ENCODE assay signal across 15 mouse cellular contexts in the genomic region with DNA sequence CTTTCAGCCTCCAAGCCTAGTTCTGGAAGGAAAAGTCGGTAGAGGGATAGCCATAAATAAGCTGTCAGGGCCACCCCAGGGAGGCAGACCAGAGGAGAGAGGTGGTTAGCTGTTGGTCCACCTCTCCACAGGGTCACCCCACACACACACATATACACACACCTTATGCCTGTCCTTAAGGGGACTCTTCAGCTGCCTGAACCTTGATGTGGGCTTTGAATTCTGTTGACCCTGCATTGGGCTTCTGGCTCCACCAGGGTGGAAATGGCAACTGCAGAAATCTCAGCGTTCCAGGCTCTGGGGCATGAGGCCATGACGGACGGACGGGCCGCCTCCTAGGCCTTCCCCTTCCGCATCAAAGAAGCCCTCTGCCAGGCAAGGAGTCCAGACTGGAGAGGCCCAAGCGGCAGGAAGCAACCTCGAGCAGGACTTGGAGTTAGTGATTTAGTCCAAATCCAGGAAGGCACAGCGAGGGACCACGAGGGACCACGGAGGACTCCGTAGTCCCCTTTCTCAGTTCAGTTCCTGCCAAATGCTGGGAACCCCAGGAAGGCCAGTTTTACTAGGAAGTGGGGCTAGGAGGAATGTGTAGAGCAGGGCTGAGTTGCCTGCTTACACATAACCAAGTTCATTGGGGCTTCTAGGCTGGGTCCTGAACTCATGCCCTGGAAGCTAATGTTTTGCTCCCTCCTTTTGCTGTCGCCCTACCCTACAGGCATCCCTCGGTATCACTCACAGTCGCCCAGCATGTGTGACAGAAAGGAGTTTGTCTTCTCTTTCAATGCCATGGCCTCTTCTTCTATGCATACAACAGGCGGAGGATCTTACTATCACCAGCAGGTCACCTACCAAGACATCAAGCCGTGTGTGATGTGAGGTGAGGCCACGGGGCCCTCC. TPM values are rescaled to one million over a fixed set of nuclear protein-coding genes. Genes with fewer than 3 reads are reported as not detected.
A peak's percentile ranks its signal among the peaks of the same experiment; 100 is the strongest.
DNase-seq lines count a peak whose midpoint lies in the region; ATAC-seq and TF ChIP-seq lines count a peak whose summit lies in the region.
"Had no signal": no experiment of that assay in that cellular context is flagged by ENCODE, and none has a peak within 500 bp of the region (broad histone marks: within the 10 kb centered on the region; RNA-seq: fewer than 3 reads in every experiment).

No protein-coding gene starts in this region.

- WGBS in heart, embryonic 10.5 days = 17% methylated on average over 19 of the region's 19 CpGs
- 9% methylated on average over 19 of the region's 19 CpGs for WGBS in lung, embryonic 15.5 days
- WGBS in liver, embryonic 14.5 days (ENCODE audit: insufficient replicate concordance) = 20% methylated on average over 19 of the region's 19 CpGs
- 19% methylated on average over 19 of the region's 19 CpGs for WGBS in stomach, embryonic 14.5 days

- ATAC-seq in lung, embryonic 15.5 days (ENCODE audit: borderline replicate concordance, extremely low read depth, low FRiP score, low TSS enrichment) = no peak
- no peak for ATAC-seq in liver, embryonic 14.5 days (ENCODE audit: insufficient read depth)
- no peak for ATAC-seq in stomach, embryonic 14.5 days (ENCODE audit: insufficient number of reproducible peaks, insufficient read depth, low FRiP score, low read depth)
- ATAC-seq: activated CD4-positive, CD25-positive, alpha-beta regulatory T cell, adult 4 months had no signal

- peaks cover 98% of the 10 kb centered on the region for H3K27me3 ChIP-seq in heart, embryonic 10.5 days (ENCODE audit: insufficient read depth, poor library complexity, severe bottlenecking)
- H3K27me3 ChIP-seq in lung, embryonic 15.5 days = peaks cover 94% of the 10 kb centered on the region
- H3K27me3 ChIP-seq in liver, embryonic 14.5 days (ENCODE audit: control insufficient read depth, insufficient read depth, low read length) = peaks cover 99% of the 10 kb centered on the region
- H3K27me3 ChIP-seq in stomach, embryonic 14.5 days (ENCODE audit: control insufficient read depth, insufficient read depth, low read length) = peaks cover 19% of the 10 kb centered on the region

- H3K9ac ChIP-seq in lung, embryonic 15.5 days = peak overlapping the region; percentile 82
- H3K9ac ChIP-seq in liver, embryonic 14.5 days (replicated peaks) = no peak overlapping the region
- peak overlapping the region; percentile 92 for H3K9ac ChIP-seq in stomach, embryonic 14.5 days (replicated peaks; ENCODE audit: low read depth, low read length)
- H3K9ac ChIP-seq: hindbrain, embryonic 15.5 days had no signal

- peak overlapping the region; percentile 68; the same call in 1 of the 2 replicates for H3K27ac ChIP-seq in heart, embryonic 10.5 days
- peak overlapping the region; percentile 99 for H3K27ac ChIP-seq in lung, embryonic 15.5 days
- no peak overlapping the region for H3K27ac ChIP-seq in liver, embryonic 14.5 days
- H3K27ac ChIP-seq in stomach, embryonic 14.5 days (ENCODE audit: low read length) = peak overlapping the region; percentile 99
- H3K27ac ChIP-seq: hindbrain, embryonic 15.5 days had no signal

- H3K4me2 ChIP-seq in lung, embryonic 15.5 days = peak overlapping the region; percentile 78
- H3K4me2 ChIP-seq in liver, embryonic 14.5 days (ENCODE audit: low read depth) = no peak overlapping the region
- H3K4me2 ChIP-seq in stomach, embryonic 14.5 days (replicated peaks; ENCODE audit: low read depth, low read length) = peak overlapping the region; percentile 78

- DNase-seq in heart, embryonic 10.5 days (ENCODE audit: low spot score) = no peak
- DNase-seq in heart, adult 11 months = no peak
- DNase-seq in lung, adult 18-20 months = no peak
- DNase-seq in liver, embryonic 14.5 days (ENCODE audit: low read depth in 3 of 3, low spot score in 3 of 3) = no peak
- no peak for DNase-seq in adrenal gland, postnatal 4 days (ENCODE audit: low spot score in 2 of 2)
- no peak for DNase-seq in frontal cortex, adult 2 months (ENCODE audit: extremely low spot score in 1 of 2, low spot score in 1 of 2)
- DNase-seq: cerebellum, postnatal 25 days; gastrocnemius, postnatal 36 days; kidney, postnatal 36 days; right cerebral cortex, postnatal 14 days had no signal

- no peak for TF ChIP-seq EP300 in liver, embryonic 14.5 days (IDR thresholded peaks at IDR 0.05; ENCODE audit: low read depth)

- peaks cover 53% of the 10 kb centered on the region for H3K4me1 ChIP-seq in heart, embryonic 10.5 days
- H3K4me1 ChIP-seq in lung, embryonic 15.5 days = peaks cover 32% of the 10 kb centered on the region
- H3K4me1 ChIP-seq in liver, embryonic 14.5 days (replicated peaks; ENCODE audit: control insufficient read depth in 2 of 2, insufficient read depth in 2 of 2, low read length in 1 of 2) = no peaks in the 10 kb centered on the region
- peaks cover 5% of the 10 kb centered on the region for H3K4me1 ChIP-seq in stomach, embryonic 14.5 days (ENCODE audit: control insufficient read depth, insufficient read depth, low read length)

- no peaks in the 10 kb centered on the region for H3K9me3 ChIP-seq in heart, embryonic 10.5 days
- no peaks in the 10 kb centered on the region for H3K9me3 ChIP-seq in lung, embryonic 15.5 days
- H3K9me3 ChIP-seq in liver, embryonic 14.5 days (ENCODE audit: control insufficient read depth, low read length) = no peaks in the 10 kb centered on the region
- H3K9me3 ChIP-seq in stomach, embryonic 14.5 days (ENCODE audit: control insufficient read depth, low read depth, low read length) = no peaks in the 10 kb centered on the region
- H3K9me3 ChIP-seq: hindbrain, embryonic 15.5 days; megakaryocyte, embryonic 14.5 days had no signal

- no peak for TF ChIP-seq CTCF in liver, embryonic 14.5 days (IDR thresholded peaks at IDR 0.05; ENCODE audit: low read depth)

- H3K36me3 ChIP-seq in heart, embryonic 10.5 days = no peaks in the 10 kb centered on the region; the same call in 1 of the 2 replicates
- H3K36me3 ChIP-seq in lung, embryonic 15.5 days = no peaks in the 10 kb centered on the region
- H3K36me3 ChIP-seq in liver, embryonic 14.5 days (replicated peaks; ENCODE audit: control insufficient read depth, insufficient read depth, low read depth) = no peaks in the 10 kb centered on the region
- peaks cover 8% of the 10 kb centered on the region; the same call in 1 of the 2 replicates for H3K36me3 ChIP-seq in stomach, embryonic 14.5 days (ENCODE audit: control insufficient read depth, insufficient read depth, low read length)
- H3K36me3 ChIP-seq: hindbrain, embryonic 15.5 days had no signal

- peak overlapping the region; percentile 80 for H3K4me3 ChIP-seq in heart, embryonic 10.5 days
- H3K4me3 ChIP-seq in lung, embryonic 15.5 days = peak overlapping the region; percentile 73
- peak overlapping the region; percentile 10 to 31; a peak in 3 of 4 replicates for H3K4me3 ChIP-seq in liver, embryonic 14.5 days (ENCODE audit: insufficient read depth in 1 of 2, low read depth in 2 of 2, low read length in 2 of 2)
- H3K4me3 ChIP-seq in stomach, embryonic 14.5 days (ENCODE audit: low read depth, low read length) = peak overlapping the region; percentile 69
- H3K4me3 ChIP-seq: hindbrain, embryonic 15.5 days; megakaryocyte, embryonic 14.5 days had no signal

RNA-seq across cellular contexts. Expression of gene Foxf1, which starts 2.1 kb away (rescaled TPM):
- polyA plus RNA-seq in heart, embryonic 10.5 days (2016; fragmentation: Nextera tagmentation; extraction: Ambion mirVana) = 3.1 and 41.3 TPM in 2 replicates
- polyA plus RNA-seq in lung, embryonic 15.5 days (2015; fragmentation: Nextera tagmentation; extraction: Ambion mirVana) = 151 and 157 TPM in 2 replicates
- 2.5 and 3.7 TPM in 2 replicates for polyA plus RNA-seq in liver, embryonic 14.5 days (2012; rRNA removed)
- 2.3 and 2.8 TPM in 2 replicates for polyA plus RNA-seq in liver, embryonic 14.5 days (2014; fragmentation: Nextera tagmentation; extraction: Ambion mirVana)
- 147 and 163 TPM in 2 replicates for polyA plus RNA-seq in stomach, embryonic 14.5 days (2014; fragmentation: Nextera tagmentation; extraction: Ambion mirVana)
- 1 to 10 TPM; 1.1 TPM for total RNA-seq in adrenal gland, postnatal 4 days (2021)
- polyA plus RNA-seq in frontal cortex, adult 2 months (2012; rRNA removed) = 2.1 and 2.4 TPM in 2 replicates
- total RNA-seq: gastrocnemius, postnatal 36 days had no signal
- polyA plus RNA-seq: activated CD4-positive, CD25-positive, alpha-beta regulatory T cell, adult 4 months had no signal

RNA-seq across cellular contexts. Expression of gene Mthfsd, which starts 21.9 kb away (rescaled TPM):
- polyA plus RNA-seq in heart, embryonic 10.5 days (2016; fragmentation: Nextera tagmentation; extraction: Ambion mirVana) = 57.0 and 58.7 TPM in 2 replicates
- 60.2 and 60.8 TPM in 2 replicates for polyA plus RNA-seq in lung, embryonic 15.5 days (2015; fragmentation: Nextera tagmentation; extraction: Ambion mirVana)
- 18.0 and 20.3 TPM in 2 replicates for polyA plus RNA-seq in liver, embryonic 14.5 days (2012; rRNA removed)
- 21.5 and 24.7 TPM in 2 replicates for polyA plus RNA-seq in liver, embryonic 14.5 days (2014; fragmentation: Nextera tagmentation; extraction: Ambion mirVana)
- polyA plus RNA-seq in stomach, embryonic 14.5 days (2014; fragmentation: Nextera tagmentation; extraction: Ambion mirVana) = 65.9 and 66.6 TPM in 2 replicates
- 10 to 100 TPM; 39.2 to 42.7 TPM for total RNA-seq in adrenal gland, postnatal 4 days (2021)
- polyA plus RNA-seq in frontal cortex, adult 2 months (2012; rRNA removed) = 87.9 and 95.5 TPM in 2 replicates

RNA-seq across cellular contexts. Expression of gene Foxc2, which starts 29.7 kb away (rescaled TPM):
- polyA plus RNA-seq in heart, embryonic 10.5 days (2016; fragmentation: Nextera tagmentation; extraction: Ambion mirVana) = 12.4 and 14.8 TPM in 2 replicates
- 2.1 and 2.3 TPM in 2 replicates for polyA plus RNA-seq in lung, embryonic 15.5 days (2015; fragmentation: Nextera tagmentation; extraction: Ambion mirVana)
- polyA plus RNA-seq in liver, embryonic 14.5 days (2012; rRNA removed) = 0.06 TPM in 2 replicates
- polyA plus RNA-seq in liver, embryonic 14.5 days (2014; fragmentation: Nextera tagmentation; extraction: Ambion mirVana) = 0.06 TPM in 1 of 2 replicates, not detected in the other
- 0.20 and 0.56 TPM in 2 replicates for polyA plus RNA-seq in stomach, embryonic 14.5 days (2014; fragmentation: Nextera tagmentation; extraction: Ambion mirVana)
- total RNA-seq in adrenal gland, postnatal 4 days (2021) = 10 to 100 TPM in 1 of 2 experiments, 1 to 10 TPM in 1; 9.8 to 15.2 TPM
- 1.5 TPM in 2 replicates for polyA plus RNA-seq in frontal cortex, adult 2 months (2012; rRNA removed)
- polyA plus RNA-seq: activated CD4-positive, CD25-positive, alpha-beta regulatory T cell, adult 4 months had no signal

RNA-seq across cellular contexts. Expression of gene Foxl1, which starts 41.5 kb away (rescaled TPM):
- 0.53 and 2.0 TPM in 2 replicates for polyA plus RNA-seq in heart, embryonic 10.5 days (2016; fragmentation: Nextera tagmentation; extraction: Ambion mirVana)
- 6.8 and 8.5 TPM in 2 replicates for polyA plus RNA-seq in lung, embryonic 15.5 days (2015; fragmentation: Nextera tagmentation; extraction: Ambion mirVana)
- 0.07 and 0.10 TPM in 2 replicates for polyA plus RNA-seq in liver, embryonic 14.5 days (2012; rRNA removed)
- polyA plus RNA-seq in liver, embryonic 14.5 days (2014; fragmentation: Nextera tagmentation; extraction: Ambion mirVana) = 0.05 and 0.08 TPM in 2 replicates
- polyA plus RNA-seq in stomach, embryonic 14.5 days (2014; fragmentation: Nextera tagmentation; extraction: Ambion mirVana) = 6.9 and 7.0 TPM in 2 replicates
- total RNA-seq in adrenal gland, postnatal 4 days (2021) = 1 to 10 TPM; 1.2 to 1.8 TPM
- 0.04 and 0.10 TPM in 2 replicates for polyA plus RNA-seq in frontal cortex, adult 2 months (2012; rRNA removed)
- total RNA-seq: gastrocnemius, postnatal 36 days had no signal
- polyA plus RNA-seq: activated CD4-positive, CD25-positive, alpha-beta regulatory T cell, adult 4 months had no signal

Comparison
In these comparisons a context has a peak if more than half of its experiments do, and no peak if none do; other contexts are left out.
1. H3K4me3 ChIP-seq: peak in every context shown above with its lines; median percentile 80 in heart, embryonic 10.5 days; 73 in lung, embryonic 15.5 days; 69 in stomach, embryonic 14.5 days; 20 in liver, embryonic 14.5 days.